Comparison of ENCODE assay signal across 18 mouse cellular contexts in genomic region chr6:109730026-109730425, GRCm38 (mm10).
A peak's percentile ranks its signal among the peaks of the same experiment; 100 is the strongest.
DNase-seq lines count a peak whose midpoint lies in the region; TF ChIP-seq lines count a peak whose summit lies in the region.
"Had no signal": no experiment of that assay in that cellular context is flagged by ENCODE, and none has a peak within 500 bp of the region (broad histone marks: within the 10 kb centered on the region; RNA-seq: fewer than 3 reads in every experiment).

No protein-coding gene starts in this region.

- H3K4me3 ChIP-seq in left cerebral cortex, adult 2 months, result no peak overlapping the region
- H3K4me3 ChIP-seq: embryonic facial prominence, embryonic 13.5 days; forebrain, embryonic 12.5 days; heart, embryonic 15.5 days; hindbrain, embryonic 13.5 days had no signal

- DNase-seq in layer of hippocampus, adult 11-12 months (ENCODE audit: low spot score), result peak; percentile 8
- no peak for DNase-seq in layer of hippocampus, postnatal 10 days (ENCODE audit: low spot score in 2 of 2)
- peak; percentile 11 for DNase-seq in left cerebral cortex, adult 11 months (ENCODE audit: low spot score)
- no peak for DNase-seq in left cerebral cortex, adult 2 months (ENCODE audit: extremely low spot score in 1 of 2, low spot score in 2 of 2)
- peak; percentile 64 for DNase-seq in brain, adult 2 months (ENCODE audit: low read depth, low spot score)
- peak; percentile 16 to 26 for DNase-seq in left cerebral cortex, postnatal 14 days (ENCODE audit: low spot score in 2 of 2)
- DNase-seq in thymus, postnatal 10 days (ENCODE audit: low spot score in 2 of 2), result no peak
- DNase-seq: adrenal gland, postnatal 14 days; cerebellum, adult 18-20 months; cerebellum, adult 9-11 months; cerebellum, postnatal 36 days; gastrocnemius, postnatal 10 days; heart, adult 18-20 months; heart, postnatal 14 days had no signal

- intact Hi-C loops in left cerebral cortex, adult 2 months (cut with DNase I), result no loop called here
- intact Hi-C loops in left cerebral cortex, postnatal 14 days (cut with DNase I), result no loop called here

- no peak for TF ChIP-seq CTCF in left cerebral cortex, adult 2 months (IDR thresholded peaks at IDR 0.05)

- H3K27ac ChIP-seq in left cerebral cortex, adult 2 months, result no peak overlapping the region
- H3K27ac ChIP-seq: embryonic facial prominence, embryonic 13.5 days; forebrain, embryonic 12.5 days; heart, embryonic 15.5 days; hindbrain, embryonic 13.5 days had no signal

Comparison
In these comparisons a context has a peak if more than half of its experiments do, and no peak if none do; other contexts are left out.
1. DNase-seq: peak in layer of hippocampus, adult 11-12 months (single experiment), left cerebral cortex, adult 11 months (single experiment), brain, adult 2 months (single experiment) and left cerebral cortex, postnatal 14 days (2 of 2); none in layer of hippocampus, postnatal 10 days (0 of 2), left cerebral cortex, adult 2 months (0 of 2) and thymus, postnatal 10 days (0 of 2).